Mouse (Mus musculus): ENCODE results near the gene Pkd1.

DNA sequence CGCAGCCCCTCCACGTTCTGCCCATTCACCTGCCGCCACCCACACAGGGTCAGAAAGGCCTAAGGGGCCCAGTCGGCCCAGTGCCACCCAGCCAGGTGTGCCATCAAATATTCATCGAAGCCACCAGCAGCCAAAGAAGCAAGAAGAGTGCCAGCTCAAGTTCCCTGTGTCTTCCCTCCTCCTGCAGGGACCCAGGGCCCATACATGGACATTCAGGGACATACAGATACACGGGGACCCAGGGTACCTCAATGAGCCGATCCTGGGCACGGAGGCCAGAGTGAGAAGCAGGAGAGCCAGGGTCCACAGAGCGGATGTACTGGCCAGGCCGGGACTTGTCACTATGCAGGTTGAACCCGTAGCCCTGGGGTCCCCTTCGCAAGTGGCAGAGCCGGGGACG, 92.3 kb downstream of the Pkd1 start:
- no peak for TF ChIP-seq POLR2A (IDR thresholded peaks at IDR 0.05; ENCODE audit: control insufficient read depth, low read depth, low read length)
- TF ChIP-seq CTCF (IDR thresholded peaks at IDR 0.05; ENCODE audit: control insufficient read depth, insufficient read depth, insufficient replicate concordance, low read depth, low read length), result no peak

All from testis, adult 2 months (tissue).